Mouse (Mus musculus) neural tube, embryonic 14.5 days (tissue): Measurements from ENCODE around the gene Wnt7b. TPM values are rescaled to one million over a fixed set of nuclear protein-coding genes. Genes with fewer than 3 reads are reported as not detected.
A peak's percentile ranks its signal among the peaks of the same experiment; 100 is the strongest.

Experiments
- ATAC-seq: fragments of 200-750 bp; cut with Nextera tagmentation; 2 replicates; pipeline ENCODE4 v1.8.0; 2017; ENCODE audit warnings: low read depth, mild to moderate bottlenecking, moderate TSS enrichment, moderate library complexity
- H3K27ac ChIP-seq: fragments of 300-500 bp; sonication (generic); 2 replicates; pipeline ENCODE4 v1.5.1; 2014; ENCODE audit warnings: low read depth, mild to moderate bottlenecking, control low read depth, low read length, moderate library complexity, mixed read lengths
- H3K27me3 ChIP-seq: fragments of 300-500 bp; sonication (generic); 2 replicates; pipeline ENCODE4 v1.6.1; 2014; ENCODE audit warnings: low read length; ENCODE audit not compliant: control insufficient read depth, insufficient read depth
- H3K36me3 ChIP-seq: fragments of 300-500 bp; sonication (generic); 2 replicates; pipeline ENCODE4 v1.6.1; 2014; ENCODE audit warnings: low read length, mixed read lengths; ENCODE audit not compliant: control insufficient read depth, insufficient read depth
- H3K4me1 ChIP-seq: fragments of 300-500 bp; sonication (generic); 2 replicates; pipeline ENCODE4 v1.6.1; 2014; ENCODE audit warnings: low read length; ENCODE audit not compliant: control insufficient read depth, insufficient read depth
- H3K4me2 ChIP-seq: fragments of 300-500 bp; sonication (generic); 2 replicates; pipeline ENCODE4 v1.6.1; 2014; ENCODE audit warnings: mild to moderate bottlenecking, low read depth, low read length, control low read depth
- H3K4me3 ChIP-seq: fragments of 300-500 bp; sonication (generic); 2 replicates; pipeline ENCODE4 v1.5.1; 2014; ENCODE audit warnings: low read depth, low read length, control low read depth, mixed read lengths
- H3K9ac ChIP-seq: fragments of 300-500 bp; sonication (generic); replicated peaks from 2 replicates; pipeline ENCODE4 v1.6.1; 2014; ENCODE audit warnings: low read depth, mild to moderate bottlenecking, control low read depth, low read length, mixed read lengths
- H3K9me3 ChIP-seq: fragments of 300-500 bp; sonication (generic); 2 replicates; pipeline ENCODE4 v1.6.1; 2016; ENCODE audit warnings: low read length; ENCODE audit not compliant: control insufficient read depth
- whole genome bisulfite sequencing: fragments of 180-500 bp; shearing (Covaris S2); extraction: QIAGEN DNeasy Blood & Tissue Kit; methylation state at CpG from one replicate; pipeline ENCODE4 v1.1.7; 2014; 5-methylcytosine and 5-hydroxymethylcytosine counted together
- polyA plus RNA-seq: library from polyadenylated mRNA; unstranded; fragments of >200 nt; fragmentation: Nextera tagmentation; extraction: Ambion mirVana; gene quantifications from 2 replicates; pipeline ENCODE4 v1.2.1, GENCODE M21; 2014

Wnt7b gene
- polyA plus RNA-seq, 1 experiment from 2014 or later = 17.3 TPM

DNA sequence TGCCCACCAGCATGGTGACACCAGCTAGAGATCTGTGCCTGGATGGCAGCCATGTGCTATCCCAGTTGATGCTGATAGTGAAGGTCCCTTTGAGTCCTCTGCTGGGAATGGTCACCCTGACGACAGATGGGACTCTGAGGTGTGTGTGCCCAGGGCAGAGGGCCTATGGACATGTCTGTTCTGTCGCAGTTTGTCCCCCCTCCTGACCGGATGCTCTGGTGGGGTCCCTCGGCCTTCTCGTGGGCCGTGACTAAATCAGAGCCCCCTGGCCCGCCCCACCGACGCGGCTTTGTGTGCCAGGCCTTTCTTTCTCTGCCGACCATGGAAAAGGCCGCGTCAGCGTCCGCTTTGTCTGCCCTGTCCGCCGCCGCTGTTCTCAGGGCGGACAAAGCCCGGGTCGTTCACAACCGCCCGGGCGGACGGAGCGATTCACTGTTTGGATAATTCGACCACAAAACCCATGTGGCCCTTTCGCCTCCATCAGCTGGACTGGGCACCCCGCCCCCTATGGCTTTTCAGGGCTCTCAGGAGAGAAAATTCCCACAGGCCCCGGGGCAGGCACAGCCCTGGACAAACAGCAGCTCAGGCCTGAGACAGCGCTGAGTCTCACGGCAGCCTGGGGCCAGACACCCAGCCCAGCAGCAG is 74.8 kb downstream of the Wnt7b start:
- H3K4me3 ChIP-seq = no peak overlapping the region
- no peak overlapping the region for H3K4me2 ChIP-seq
- H3K9me3 ChIP-seq = no peaks in the 10 kb centered on the region
- no peak for ATAC-seq
- 0 out of 2 replicates have a peak, but pooled peaks cover 6% of the 10 kb centered on the region for H3K4me1 ChIP-seq
- H3K27ac ChIP-seq = peak overlapping the region; percentile 60; the same call in 1 of the 2 replicates
- H3K27me3 ChIP-seq = no peaks in the 10 kb centered on the region
- H3K36me3 ChIP-seq = no peaks in the 10 kb centered on the region
- H3K9ac ChIP-seq = peak overlapping the region; percentile 34; the same call in 1 of the 2 replicates
- WGBS = 7% methylated on average over 31 of the region's 32 CpGs

DNA sequence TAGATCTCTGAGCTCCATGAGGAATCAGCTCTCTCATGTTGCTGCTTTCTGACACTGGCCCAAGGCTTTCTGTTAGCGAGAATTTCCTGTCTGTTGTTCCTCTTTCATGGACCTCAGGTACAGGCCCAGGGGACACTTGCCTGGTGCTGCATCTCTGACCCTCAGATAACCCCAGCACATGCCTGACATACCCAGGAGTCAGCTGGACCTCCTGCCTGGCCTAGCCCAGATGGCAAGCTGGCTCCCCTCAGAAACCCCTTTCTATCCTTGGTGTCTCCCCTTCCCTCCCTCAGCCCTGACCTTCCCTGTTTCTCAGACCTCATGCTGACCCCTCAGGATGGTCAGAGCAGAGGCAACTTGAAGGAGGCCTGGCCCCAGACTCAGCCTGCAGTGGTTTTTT is 75.6 kb downstream of the Wnt7b start:
- Histone ChIP-seq H3K4me3 (no peak overlapping the region), H3K9me3 (no peaks in the 10 kb centered on the region), H3K27me3 (no peaks in the 10 kb centered on the region), H3K4me2 (no peak overlapping the region), H3K27ac (no peak overlapping the region), H3K9ac (no peak overlapping the region), H3K36me3 (no peaks in the 10 kb centered on the region), H3K4me1 (0 out of 2 replicates have a peak, but pooled peaks cover 6% of the 10 kb centered on the region)
- ATAC-seq = no peak
- WGBS = 83% methylated on average over 1 of the region's 1 CpGs

DNA sequence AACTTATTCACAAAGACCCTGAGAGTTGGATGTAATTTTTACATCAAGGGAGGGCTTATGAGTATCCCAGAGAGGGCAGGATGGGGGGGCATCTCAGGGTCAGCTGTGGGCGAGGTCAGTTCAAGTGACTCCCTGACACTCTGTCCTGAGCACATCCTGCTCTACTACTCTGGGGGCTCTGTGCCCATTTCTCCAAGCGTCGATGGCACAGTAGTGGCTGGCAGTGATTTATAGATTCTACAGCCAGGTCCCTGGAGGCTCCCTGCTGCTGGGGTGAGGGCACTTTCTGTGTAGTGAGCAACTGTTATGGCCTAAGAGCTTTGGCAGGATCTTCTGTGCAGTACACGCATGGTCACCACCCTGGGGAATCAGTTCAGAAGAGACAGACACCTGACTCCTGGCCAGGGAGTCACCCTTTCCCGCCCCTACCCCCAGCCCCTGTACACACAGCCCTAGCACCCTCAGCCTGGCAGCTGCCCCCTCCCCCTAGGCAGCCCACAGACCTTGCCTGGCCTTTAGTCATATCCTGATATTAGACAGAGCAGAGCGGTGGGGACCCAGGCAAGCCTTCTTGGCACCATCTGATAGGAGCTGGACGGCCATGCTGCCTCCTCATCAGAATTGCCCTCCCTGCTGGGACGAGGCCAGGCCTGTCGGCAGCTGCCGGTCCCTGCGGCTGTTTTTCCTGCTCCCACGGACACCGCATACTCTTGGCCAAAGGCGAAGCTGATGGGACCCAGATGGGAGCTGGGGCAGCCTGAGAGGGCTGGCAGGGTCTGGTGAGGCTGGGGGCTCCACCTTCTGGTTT is 77.0 kb downstream of the Wnt7b start:
- no peak overlapping the region for H3K9ac ChIP-seq
- ATAC-seq = peak; percentile 57; the same call in 1 of the 2 replicates
- no peaks in the 10 kb centered on the region for H3K27me3 ChIP-seq
- H3K36me3 ChIP-seq = no peaks in the 10 kb centered on the region
- H3K4me2 ChIP-seq = no peak overlapping the region
- H3K9me3 ChIP-seq = no peaks in the 10 kb centered on the region
- 0 out of 2 replicates have a peak, but pooled peaks cover 6% of the 10 kb centered on the region for H3K4me1 ChIP-seq
- 25% methylated on average over 14 of the region's 14 CpGs for WGBS
- H3K27ac ChIP-seq = peak overlapping the region; percentile 39
- H3K4me3 ChIP-seq = no peak overlapping the region

DNA sequence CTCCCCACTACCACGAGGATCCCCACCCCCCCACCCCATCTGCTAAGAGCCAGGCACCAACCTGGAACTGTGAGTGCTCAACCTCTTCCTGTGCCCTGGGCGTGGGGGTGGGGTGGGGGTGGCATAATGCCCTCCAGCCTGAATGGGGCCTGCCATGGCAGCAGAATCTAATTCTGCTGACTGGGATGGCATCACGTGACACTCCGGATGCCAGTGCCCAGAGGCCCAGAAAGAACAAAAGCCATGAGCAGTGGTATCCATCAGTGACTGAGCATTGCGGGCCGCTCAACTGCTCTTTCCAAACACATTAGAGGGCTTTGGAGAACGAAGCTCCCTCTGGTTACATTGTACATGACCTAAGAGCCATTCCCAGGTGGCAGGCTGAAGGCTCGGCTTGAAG is 79.1 kb downstream of the Wnt7b start, which contains the start of gene 7530416G11Rik:
TSS of gene 7530416G11Rik (minus strand) at position 101 of the 400 bp plus-strand sequence.
- no peak within 1 kb of the TSS for H3K27ac ChIP-seq
- no peak for ATAC-seq
- no peak within 1 kb of the TSS for H3K4me3 ChIP-seq
- no peaks in the 10 kb centered on the region for H3K27me3 ChIP-seq
- H3K9ac ChIP-seq = no peak within 1 kb of the TSS
- no peaks in the 10 kb centered on the region for H3K9me3 ChIP-seq
- no peaks in the 10 kb centered on the region for H3K36me3 ChIP-seq
- H3K4me2 ChIP-seq = no peak within 1 kb of the TSS
- H3K4me1 ChIP-seq = 0 out of 2 replicates have a peak, but pooled peaks cover 6% of the 10 kb centered on the region
- 75% methylated on average over 8 of the region's 8 CpGs for WGBS

DNA sequence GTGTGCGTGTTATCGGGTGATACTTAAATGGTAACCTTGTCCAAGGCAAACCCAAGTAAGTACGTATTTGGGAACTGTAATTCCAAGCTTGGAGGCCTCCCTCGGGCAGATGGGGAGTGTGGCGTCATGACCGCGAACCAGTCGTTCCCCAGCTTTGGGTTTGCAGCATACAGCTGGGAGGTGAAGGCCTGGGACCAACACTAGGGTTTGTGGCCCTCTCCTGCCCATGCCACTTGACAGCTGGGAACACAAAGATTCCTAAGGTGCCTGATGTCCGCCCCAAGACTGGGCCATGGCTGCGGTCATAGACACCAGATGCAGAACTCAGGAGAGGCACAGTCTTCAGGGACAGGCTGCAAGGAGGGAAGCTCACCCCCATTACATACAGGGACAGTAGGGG is 82.0 kb downstream of the Wnt7b start:
- Histone ChIP-seq H3K36me3 (no peaks in the 10 kb centered on the region), H3K27ac (no peak overlapping the region)
- ATAC-seq = no peak

DNA sequence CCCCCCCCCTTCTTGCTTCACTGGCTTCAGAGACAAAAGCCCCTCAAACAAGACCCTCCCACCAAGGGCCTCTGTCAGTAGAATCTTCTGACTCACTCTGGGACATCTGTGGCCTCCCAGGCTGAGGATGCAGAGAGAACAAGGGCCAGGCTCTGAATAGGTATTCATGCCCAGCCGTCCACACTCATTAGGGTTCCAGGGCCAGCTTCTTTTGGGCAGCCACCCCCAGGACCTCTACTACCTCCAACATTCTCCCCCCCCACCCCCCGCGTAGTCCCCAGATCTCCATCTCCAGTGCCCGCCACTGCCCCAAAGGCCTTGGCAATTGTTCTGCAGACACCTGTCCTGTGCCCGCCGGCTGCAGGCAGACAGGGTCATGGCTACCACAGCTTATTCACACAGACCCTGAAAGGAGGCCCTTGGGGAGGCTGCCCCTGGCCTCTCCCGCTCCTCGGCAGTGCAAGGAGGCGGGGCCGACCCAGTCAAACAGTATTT is 84.2 kb downstream of the Wnt7b start:
- no peaks in the 10 kb centered on the region for H3K9me3 ChIP-seq

More for the DNA sequence above, 82.0 kb downstream of the Wnt7b start:
- Histone ChIP-seq H3K4me1 (0 out of 2 replicates have a peak, but pooled peaks cover 2% of the 10 kb centered on the region), H3K9ac (no peak overlapping the region), H3K27me3 (no peaks in the 10 kb centered on the region), H3K9me3 (no peaks in the 10 kb centered on the region), H3K4me3 (no peak overlapping the region), H3K4me2 (no peak overlapping the region)
- 82% methylated on average over 10 of the region's 10 CpGs for WGBS

DNA sequence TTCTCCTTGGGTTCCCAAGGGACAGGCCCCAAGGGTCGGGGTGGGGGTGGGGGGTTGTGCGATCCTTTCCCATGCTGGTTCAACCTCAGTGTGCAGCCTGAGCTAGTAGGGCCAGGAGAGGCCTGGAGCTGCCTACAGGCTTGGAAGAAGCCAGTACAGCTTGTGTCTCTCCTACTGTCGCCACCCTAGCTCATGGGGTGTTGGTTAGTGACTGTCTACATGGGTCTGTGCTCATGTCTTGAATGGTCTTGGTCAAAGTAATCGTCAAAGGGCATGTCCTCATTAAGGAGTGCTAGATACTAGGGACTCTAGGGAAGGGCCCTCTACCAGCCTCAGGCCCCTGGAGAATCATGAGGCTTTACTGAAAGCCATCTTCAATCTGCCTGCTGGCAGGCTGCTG is 84.7 kb downstream of the Wnt7b start:
- WGBS = 75% methylated on average over 4 of the region's 4 CpGs
- H3K4me1 ChIP-seq = peaks cover 13% of the 10 kb centered on the region; the same call in 1 of the 2 replicates
- no peaks in the 10 kb centered on the region for H3K36me3 ChIP-seq
- ATAC-seq = 0 out of 2 replicates have a peak, but pooled peaks have one; percentile 16
- H3K4me3 ChIP-seq = no peak overlapping the region
- no peaks in the 10 kb centered on the region for H3K27me3 ChIP-seq
- no peak overlapping the region for H3K27ac ChIP-seq
- H3K4me2 ChIP-seq = no peak overlapping the region
- no peak overlapping the region for H3K9ac ChIP-seq
- no peaks in the 10 kb centered on the region for H3K9me3 ChIP-seq

More for the DNA sequence above, 84.2 kb downstream of the Wnt7b start:
- Histone ChIP-seq H3K4me3 (no peak overlapping the region), H3K27ac (no peak overlapping the region), H3K9ac (no peak overlapping the region), H3K4me2 (no peak overlapping the region), H3K36me3 (no peaks in the 10 kb centered on the region), H3K4me1 (peaks cover 13% of the 10 kb centered on the region; the same call in 1 of the 2 replicates), H3K27me3 (no peaks in the 10 kb centered on the region)
- 12% methylated on average over 10 of the region's 10 CpGs for WGBS
- peak; percentile 77; the same call in 1 of the 2 replicates for ATAC-seq

DNA sequence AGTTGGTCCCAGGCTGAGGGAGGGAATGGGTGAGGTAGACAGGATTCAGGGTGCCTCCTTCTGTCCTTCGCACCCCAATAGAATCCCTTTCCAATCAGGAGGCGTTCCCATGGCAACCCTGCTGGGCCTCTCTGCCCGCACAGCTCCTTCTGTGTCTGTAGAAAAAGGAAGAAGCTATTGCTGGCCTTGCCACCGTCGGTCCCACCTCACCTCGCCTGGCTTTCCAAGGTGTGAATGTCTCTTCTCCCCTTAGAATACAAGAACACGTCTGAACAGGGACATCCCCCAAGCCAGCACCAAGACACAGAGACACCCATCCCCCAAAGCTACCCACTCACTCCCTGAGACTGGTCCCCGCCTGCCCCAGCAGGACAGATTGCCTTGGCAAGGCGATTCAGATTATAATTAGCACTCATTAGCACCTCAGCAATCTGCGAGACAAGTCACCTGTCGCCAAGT is 88.1 kb downstream of the Wnt7b start:
- Histone ChIP-seq H3K27me3 (no peaks in the 10 kb centered on the region), H3K4me1 (peaks cover 13% of the 10 kb centered on the region; the same call in 1 of the 2 replicates), H3K4me2 (no peak overlapping the region), H3K9ac (no peak overlapping the region), H3K9me3 (no peaks in the 10 kb centered on the region), H3K4me3 (no peak overlapping the region), H3K27ac (no peak overlapping the region), H3K36me3 (no peaks in the 10 kb centered on the region)
- 6% methylated on average over 11 of the region's 11 CpGs for WGBS
- peak; percentile 55; the same call in 1 of the 2 replicates for ATAC-seq
